Mouse (Mus musculus): ENCODE measurements around the gene Bcl2l10. TPM values are rescaled to one million over a fixed set of nuclear protein-coding genes. Genes with fewer than 3 reads are reported as not detected.

Bcl2l10 gene
- polyA plus RNA-seq, 1 experiment = not detected

- no peak for TF ChIP-seq GATA1 (IDR thresholded peaks at IDR 0.05; ENCODE audit: low read length)
Measured at GRCm38 (mm10) chr9:75319365-75319764, 28.2 kb upstream of the Bcl2l10 start.

GRCm38 (mm10) chr9:75322099-75322885 lies 25.3 kb upstream of the Bcl2l10 start:
- TF ChIP-seq GATA1 (IDR thresholded peaks at IDR 0.05; ENCODE audit: low read length) = no peak

GRCm38 (mm10) chr9:75328047-75328446 lies 19.5 kb upstream of the Bcl2l10 start:
- TF ChIP-seq GATA1 (IDR thresholded peaks at IDR 0.05; ENCODE audit: low read length) = no peak

GRCm38 (mm10) chr9:75330821-75331220 lies 16.7 kb upstream of the Bcl2l10 start:
- TF ChIP-seq GATA1 (IDR thresholded peaks at IDR 0.05; ENCODE audit: low read length) = no peak

- TF ChIP-seq GATA1 (IDR thresholded peaks at IDR 0.05; ENCODE audit: low read length) = no peak
Measured at GRCm38 (mm10) chr9:75334440-75334839, 13.1 kb upstream of the Bcl2l10 start.

- no peak for TF ChIP-seq GATA1 (IDR thresholded peaks at IDR 0.05; ENCODE audit: low read length)
Measured at GRCm38 (mm10) chr9:75338016-75338415, 9.5 kb upstream of the Bcl2l10 start.

- TF ChIP-seq GATA1 (IDR thresholded peaks at IDR 0.05; ENCODE audit: low read length) = no peak
Measured at GRCm38 (mm10) chr9:75342433-75342832, 5.1 kb upstream of the Bcl2l10 start.

- TF ChIP-seq GATA1 (IDR thresholded peaks at IDR 0.05; ENCODE audit: low read length) = no peak
Measured at GRCm38 (mm10) chr9:75348066-75348465, 508 bp downstream of the Bcl2l10 start.

GRCm38 (mm10) chr9:75348641-75349040 lies 1.1 kb downstream of the Bcl2l10 start:
- TF ChIP-seq GATA1 (IDR thresholded peaks at IDR 0.05; ENCODE audit: low read length) = no peak

- no peak for TF ChIP-seq GATA1 (IDR thresholded peaks at IDR 0.05; ENCODE audit: low read length)
Measured at GRCm38 (mm10) chr9:75353094-75353493, 5.5 kb downstream of the Bcl2l10 start.

- no peak for TF ChIP-seq GATA1 (IDR thresholded peaks at IDR 0.05; ENCODE audit: low read length)
Measured at GRCm38 (mm10) chr9:75355783-75356182, 8.2 kb downstream of the Bcl2l10 start.

- no peak for TF ChIP-seq GATA1 (IDR thresholded peaks at IDR 0.05; ENCODE audit: low read length)
Measured at GRCm38 (mm10) chr9:75357087-75357654, 9.6 kb downstream of the Bcl2l10 start.

GRCm38 (mm10) chr9:75361699-75362098 lies 14.1 kb downstream of the Bcl2l10 start:
- TF ChIP-seq GATA1 (IDR thresholded peaks at IDR 0.05; ENCODE audit: low read length) = no peak

- no peak for TF ChIP-seq GATA1 (IDR thresholded peaks at IDR 0.05; ENCODE audit: low read length)
Measured at GRCm38 (mm10) chr9:75362201-75362600, 14.6 kb downstream of the Bcl2l10 start.

- no peak for TF ChIP-seq GATA1 (IDR thresholded peaks at IDR 0.05; ENCODE audit: low read length)
Measured at GRCm38 (mm10) chr9:75363001-75363400, 15.4 kb downstream of the Bcl2l10 start.

- no peak for TF ChIP-seq GATA1 (IDR thresholded peaks at IDR 0.05; ENCODE audit: low read length)
Measured at GRCm38 (mm10) chr9:75365195-75365594, 17.6 kb downstream of the Bcl2l10 start.

GRCm38 (mm10) chr9:75366191-75366590 lies 18.6 kb downstream of the Bcl2l10 start:
- no peak for TF ChIP-seq GATA1 (IDR thresholded peaks at IDR 0.05; ENCODE audit: low read length)

Data from G1E-ER4 (cell line).